Mouse (Mus musculus): ENCODE results near the gene U90926.
A peak's percentile ranks its signal among the peaks of the same experiment; 100 is the strongest.

Gene U90926

GRCm38 (mm10) chr5:92212231-92212630 lies 3.0 kb downstream of the U90926 start:
- DNase-seq = no peak

- DNase-seq = no peak
These were observed 5.0 kb downstream of the U90926 start for GRCm38 (mm10) chr5:92210205-92210604.

- DNase-seq = no peak
These were observed 9.1 kb downstream of the U90926 start for GRCm38 (mm10) chr5:92206121-92206520.

- no peak for DNase-seq
These were observed 9.5 kb downstream of the U90926 start for GRCm38 (mm10) chr5:92205706-92206105.

- no peak for DNase-seq
These were observed 10.0 kb downstream of the U90926 start for GRCm38 (mm10) chr5:92205184-92205583.

GRCm38 (mm10) chr5:92204162-92205036 lies 10.8 kb downstream of the U90926 start:
- DNase-seq = no peak

- DNase-seq = no peak
These were observed 16.9 kb downstream of the U90926 start for GRCm38 (mm10) chr5:92198266-92198665.

GRCm38 (mm10) chr5:92196895-92197811 lies 18.1 kb downstream of the U90926 start:
- DNase-seq = no peak

GRCm38 (mm10) chr5:92195716-92196115 lies 19.5 kb downstream of the U90926 start:
- peak; percentile 71 to 72 for DNase-seq

- no peak for DNase-seq
These were observed 26.2 kb downstream of the U90926 start for GRCm38 (mm10) chr5:92188881-92189483.

- no peak for DNase-seq
These were observed 32.0 kb downstream of the U90926 start for GRCm38 (mm10) chr5:92183071-92183830.

- no peak for DNase-seq
These were observed 49.2 kb downstream of the U90926 start for GRCm38 (mm10) chr5:92165976-92166375.
